Mouse (Mus musculus) embryonic facial prominence, embryonic 14.5 days (tissue): ENCODE measurements around the gene Cherp. TPM values are rescaled to one million over a fixed set of nuclear protein-coding genes. Genes with fewer than 3 reads are reported as not detected.

Experiments used
- ATAC-seq: fragments of 200-750 bp; cut with Nextera tagmentation; 2 replicates; pipeline ENCODE4 v1.8.0; 2017; ENCODE audit warnings: low read depth, moderate number of reproducible peaks, moderate TSS enrichment
- DNase-seq: peaks from one replicate; pipeline ENCODE4 v3.0.0-alpha.2; 2015; ENCODE audit warnings: low spot score
- H3K27ac ChIP-seq: fragments of 300-500 bp; sonication (generic); replicated peaks from 2 replicates; pipeline ENCODE4 v1.5.1; 2014; ENCODE audit warnings: low read depth, mild to moderate bottlenecking, low read length, moderate library complexity
- H3K27me3 ChIP-seq: fragments of 300-500 bp; sonication (generic); replicated peaks from 2 replicates; pipeline ENCODE4 v1.6.1; 2014; ENCODE audit warnings: low read length; ENCODE audit not compliant: control insufficient read depth, insufficient read depth
- H3K36me3 ChIP-seq: fragments of 300-500 bp; sonication (generic); 2 replicates; pipeline ENCODE4 v1.6.1; 2014; ENCODE audit warnings: low read length, mixed read lengths; ENCODE audit not compliant: control insufficient read depth, insufficient read depth
- H3K4me1 ChIP-seq: fragments of 300-500 bp; sonication (generic); 2 replicates; pipeline ENCODE4 v1.6.1; 2014; ENCODE audit warnings: antibody characterized with exemption, low read length; ENCODE audit not compliant: control insufficient read depth, insufficient read depth
- H3K4me2 ChIP-seq: fragments of 300-500 bp; sonication (generic); 2 replicates; pipeline ENCODE4 v1.6.1; 2014; ENCODE audit warnings: low read depth, mild to moderate bottlenecking, low read length, moderate library complexity, mixed read lengths
- H3K4me3 ChIP-seq: fragments of 300-500 bp; sonication (generic); 2 replicates; pipeline ENCODE4 v1.5.1; 2014; ENCODE audit warnings: low read depth, mild to moderate bottlenecking, low read length
- H3K9ac ChIP-seq: fragments of 300-500 bp; sonication (generic); 2 replicates; pipeline ENCODE4 v1.6.1; 2014; ENCODE audit warnings: low read depth, mild to moderate bottlenecking, low read length, moderate library complexity, mixed read lengths
- H3K9me3 ChIP-seq: fragments of 300-500 bp; sonication (generic); 2 replicates; pipeline ENCODE4 v1.6.1; 2016; ENCODE audit warnings: low read length; ENCODE audit not compliant: control insufficient read depth
- WGBS: fragments of 180-500 bp; shearing (Covaris S2); extraction: QIAGEN DNeasy Blood & Tissue Kit; methylation state at CpG from one replicate; pipeline ENCODE4 v1.1.7; 2014; 5-methylcytosine and 5-hydroxymethylcytosine counted together
- polyA plus RNA-seq: library from polyadenylated mRNA; unstranded; fragments of >200 nt; fragmentation: Nextera tagmentation; extraction: Ambion mirVana; gene quantifications from 2 replicates; pipeline ENCODE4 v1.2.1, GENCODE M21; 2014

Gene Cherp
- polyA plus RNA-seq, 1 experiment from 2014 or later, result 57.4 TPM

- Histone ChIP-seq H3K36me3 (peaks cover 14% of the 10 kb centered on the region), H3K9me3 (no peaks in the 10 kb centered on the region), H3K27ac (no peak overlapping the region), H3K4me2 (no peak overlapping the region), H3K4me1 (no peaks in the 10 kb centered on the region), H3K9ac (no peak overlapping the region), H3K27me3 (no peaks in the 10 kb centered on the region), H3K4me3 (no peak overlapping the region)
- DNase-seq (no peak), ATAC-seq (no peak)
- 89% methylated on average over 1 of the region's 1 CpGs for WGBS
Measured at GRCm38 (mm10) chr8:72500521-72500931, 25.5 kb upstream of the Cherp start.

GRCm38 (mm10) chr8:72499521-72500284 lies 24.7 kb upstream of the Cherp start:
- 94% methylated on average over 2 of the region's 2 CpGs for WGBS
- DNase-seq, result no peak
- H3K27me3 ChIP-seq, result no peaks in the 10 kb centered on the region
- H3K9ac ChIP-seq, result no peak overlapping the region
- no peak for ATAC-seq
- H3K36me3 ChIP-seq, result peaks cover 23% of the 10 kb centered on the region
- no peaks in the 10 kb centered on the region for H3K9me3 ChIP-seq
- no peaks in the 10 kb centered on the region for H3K4me1 ChIP-seq
- H3K4me3 ChIP-seq, result no peak overlapping the region
- H3K4me2 ChIP-seq, result no peak overlapping the region
- no peak overlapping the region for H3K27ac ChIP-seq

DNA sequence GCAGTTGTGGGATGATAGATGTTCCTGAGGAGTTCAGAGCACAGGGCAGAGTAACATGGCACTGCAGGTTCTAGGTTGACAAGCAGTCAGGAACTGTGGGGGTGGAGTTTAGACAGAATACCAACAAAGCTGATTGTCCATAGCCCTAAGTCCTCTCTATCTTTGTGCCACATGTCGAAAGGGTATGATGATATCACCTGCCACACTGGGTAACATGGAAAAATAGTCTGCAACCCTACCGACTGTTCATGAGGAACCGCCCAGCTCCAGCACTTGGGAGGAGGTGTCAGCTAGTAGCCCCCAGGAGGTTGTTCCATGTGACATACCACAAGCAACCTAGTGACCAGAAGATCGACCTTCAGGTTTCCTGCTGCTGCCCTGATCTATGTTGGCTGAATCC lies 23.5 kb upstream of the Cherp start:
- no peaks in the 10 kb centered on the region for H3K4me1 ChIP-seq
- WGBS, result 84% methylated on average over 4 of the region's 4 CpGs
- H3K36me3 ChIP-seq, result peaks cover 25% of the 10 kb centered on the region
- H3K27me3 ChIP-seq, result no peaks in the 10 kb centered on the region
- H3K4me2 ChIP-seq, result no peak overlapping the region
- no peak overlapping the region for H3K27ac ChIP-seq
- no peaks in the 10 kb centered on the region for H3K9me3 ChIP-seq
- H3K9ac ChIP-seq, result no peak overlapping the region
- no peak overlapping the region for H3K4me3 ChIP-seq
- DNase-seq (no peak), ATAC-seq (no peak)

DNA sequence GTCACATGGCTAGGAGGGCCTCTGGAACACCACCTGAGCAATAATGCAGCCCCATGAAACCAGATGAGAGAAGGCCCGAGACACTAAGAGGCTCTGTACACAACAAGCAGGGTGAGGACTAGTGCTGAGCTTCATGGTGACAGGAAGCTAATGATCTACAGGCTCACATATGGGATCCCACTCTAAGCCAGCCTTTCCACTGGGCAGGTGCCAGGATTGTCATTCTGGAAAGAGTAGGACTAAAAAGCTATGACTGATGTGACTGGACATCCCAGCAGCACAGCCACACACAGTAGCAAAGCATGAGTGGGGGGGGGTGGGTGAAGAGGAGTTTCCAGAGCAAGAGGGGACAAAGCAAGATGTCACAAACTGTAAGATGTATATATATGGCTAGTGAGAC lies 22.9 kb upstream of the Cherp start:
- H3K4me3 ChIP-seq, result no peak overlapping the region
- H3K9ac ChIP-seq, result no peak overlapping the region
- DNase-seq, result no peak
- WGBS, result 81% methylated on average over 1 of the region's 1 CpGs
- H3K9me3 ChIP-seq, result no peaks in the 10 kb centered on the region
- H3K4me1 ChIP-seq, result no peaks in the 10 kb centered on the region
- H3K36me3 ChIP-seq, result peaks cover 25% of the 10 kb centered on the region
- H3K27ac ChIP-seq, result no peak overlapping the region
- no peaks in the 10 kb centered on the region for H3K27me3 ChIP-seq
- no peak for ATAC-seq
- no peak overlapping the region for H3K4me2 ChIP-seq

- no peak overlapping the region for H3K27ac ChIP-seq
- H3K36me3 ChIP-seq, result peaks cover 25% of the 10 kb centered on the region
- no peaks in the 10 kb centered on the region for H3K27me3 ChIP-seq
- H3K4me1 ChIP-seq, result 0 out of 2 replicates have a peak, but pooled peaks cover 3% of the 10 kb centered on the region
- no peak overlapping the region for H3K4me3 ChIP-seq
- no peak for DNase-seq
- WGBS, result 92% methylated on average over 18 of the region's 19 CpGs
- no peak overlapping the region for H3K9ac ChIP-seq
- H3K9me3 ChIP-seq, result no peaks in the 10 kb centered on the region
- no peak overlapping the region for H3K4me2 ChIP-seq
- ATAC-seq, result no peak
Measured at GRCm38 (mm10) chr8:72496217-72496616, 21.2 kb upstream of the Cherp start.

DNA sequence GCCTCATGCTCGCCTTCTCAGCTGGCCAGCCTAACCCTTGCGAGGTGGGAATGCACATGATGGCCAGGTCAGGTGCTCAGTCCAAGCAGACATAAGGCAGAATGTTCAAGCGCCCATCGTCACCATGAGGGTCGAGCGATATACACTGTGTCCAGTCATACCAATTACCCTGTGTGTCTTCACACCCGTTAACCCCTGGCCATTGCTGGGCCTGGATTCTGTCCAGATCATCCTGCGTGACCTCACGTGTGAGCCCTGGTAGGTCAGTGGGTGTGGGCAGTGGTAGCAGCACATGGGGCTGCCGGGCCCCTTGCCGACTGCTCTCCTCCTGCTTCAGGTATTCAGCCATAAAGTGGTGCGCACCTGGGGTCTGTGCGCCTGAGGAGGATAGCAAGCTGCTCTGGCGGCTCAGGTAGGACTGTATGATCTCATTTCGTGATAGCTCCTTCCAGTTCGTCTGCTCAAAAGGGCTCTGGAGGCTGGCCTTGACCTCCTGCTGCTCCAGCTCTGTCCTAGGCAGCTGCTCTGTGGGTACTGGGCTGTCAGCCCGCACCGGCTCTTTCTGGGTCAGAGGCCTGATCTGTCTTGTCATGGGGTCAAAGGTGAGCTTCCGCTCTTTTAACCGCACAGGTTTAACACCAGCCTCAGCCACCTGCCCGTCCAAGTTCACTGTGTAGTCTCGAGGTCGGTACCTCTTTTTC lies 20.5 kb upstream of the Cherp start:
- DNase-seq (no peak), ATAC-seq (no peak)
- Histone ChIP-seq H3K36me3 (peaks cover 26% of the 10 kb centered on the region), H3K27me3 (no peaks in the 10 kb centered on the region), H3K9me3 (no peaks in the 10 kb centered on the region), H3K27ac (no peak overlapping the region), H3K4me1 (0 out of 2 replicates have a peak, but pooled peaks cover 7% of the 10 kb centered on the region), H3K9ac (no peak overlapping the region), H3K4me2 (no peak overlapping the region), H3K4me3 (no peak overlapping the region)
- 82% methylated on average over 23 of the region's 23 CpGs for WGBS

DNA sequence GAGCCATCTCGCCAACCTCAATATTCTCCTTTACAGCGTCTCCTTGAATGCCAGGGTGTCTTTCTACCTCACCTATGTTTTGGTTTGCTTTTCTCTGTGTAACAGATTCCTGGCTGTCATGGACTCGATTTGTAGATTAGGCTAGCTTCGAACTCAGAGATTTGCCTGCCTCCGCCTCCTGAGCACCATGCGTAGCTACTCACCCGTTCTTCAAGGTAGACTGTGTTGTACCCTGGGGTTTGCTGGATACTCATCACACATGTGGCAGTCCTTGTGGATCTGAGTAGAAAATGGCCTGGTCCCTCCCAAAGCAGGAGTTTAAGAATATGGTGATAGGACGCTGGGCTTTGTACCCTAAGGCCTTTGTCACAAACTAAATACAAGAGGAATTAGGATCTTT lies 18.4 kb upstream of the Cherp start:
- WGBS, result 10% methylated on average over 8 of the region's 8 CpGs
- Histone ChIP-seq H3K9me3 (no peaks in the 10 kb centered on the region), H3K9ac (peak overlapping the region; percentile 88), H3K36me3 (peaks cover 42% of the 10 kb centered on the region), H3K27me3 (no peaks in the 10 kb centered on the region), H3K4me2 (peak overlapping the region; percentile 85), H3K4me3 (peak overlapping the region; percentile 91), H3K27ac (peak overlapping the region; percentile 73; the same call in 1 of the 2 replicates), H3K4me1 (0 out of 2 replicates have a peak, but pooled peaks cover 7% of the 10 kb centered on the region)
- ATAC-seq (no peak), DNase-seq (no peak)

GRCm38 (mm10) chr8:72492622-72493081 lies 17.6 kb upstream of the Cherp start:
- Histone ChIP-seq H3K4me2 (peak overlapping the region; percentile 85), H3K4me3 (peak overlapping the region; percentile 91), H3K27ac (peak overlapping the region; percentile 83; the same call in 1 of the 2 replicates), H3K9ac (peak overlapping the region; percentile 88), H3K36me3 (peaks cover 48% of the 10 kb centered on the region), H3K4me1 (0 out of 2 replicates have a peak, but pooled peaks cover 7% of the 10 kb centered on the region), H3K27me3 (no peaks in the 10 kb centered on the region), H3K9me3 (no peaks in the 10 kb centered on the region)
- peak; percentile 99 for DNase-seq
- WGBS, result under 1% methylated on average over 39 of the region's 56 CpGs
- peak; percentile 98 for ATAC-seq
